Mouse (Mus musculus) urinary bladder, postnatal 36 days (tissue): Measurements from ENCODE around the gene Prkar2b.

Source experiments
- DNase-seq, 2 experiments: peaks; one replicate each; pipeline ENCODE4 v3.0.0; 2022; ENCODE audit warnings: low spot score in 2 of 2, mixed read lengths in 1 of 2

Gene Prkar2b

DNA sequence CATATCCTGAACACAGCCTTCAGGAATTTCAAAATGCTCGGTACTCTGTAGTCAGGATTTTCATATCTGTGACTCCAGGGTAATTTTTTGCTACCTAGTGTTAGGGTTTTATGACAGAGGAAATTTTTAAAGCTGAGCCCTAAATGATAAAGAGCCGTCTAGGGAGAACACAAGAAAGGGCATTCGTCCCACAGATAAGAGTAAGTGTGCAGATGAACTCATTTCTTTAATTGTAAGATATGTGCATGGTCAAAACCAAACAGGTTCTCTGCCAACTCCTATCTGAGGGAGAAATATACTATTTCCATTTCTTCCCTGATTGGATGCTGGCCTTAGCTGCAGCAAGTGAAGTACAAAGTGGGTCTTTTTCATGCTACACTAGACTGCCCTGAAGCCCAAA lies 137.0 kb downstream of the Prkar2b start:
- DNase-seq = no peak

DNA sequence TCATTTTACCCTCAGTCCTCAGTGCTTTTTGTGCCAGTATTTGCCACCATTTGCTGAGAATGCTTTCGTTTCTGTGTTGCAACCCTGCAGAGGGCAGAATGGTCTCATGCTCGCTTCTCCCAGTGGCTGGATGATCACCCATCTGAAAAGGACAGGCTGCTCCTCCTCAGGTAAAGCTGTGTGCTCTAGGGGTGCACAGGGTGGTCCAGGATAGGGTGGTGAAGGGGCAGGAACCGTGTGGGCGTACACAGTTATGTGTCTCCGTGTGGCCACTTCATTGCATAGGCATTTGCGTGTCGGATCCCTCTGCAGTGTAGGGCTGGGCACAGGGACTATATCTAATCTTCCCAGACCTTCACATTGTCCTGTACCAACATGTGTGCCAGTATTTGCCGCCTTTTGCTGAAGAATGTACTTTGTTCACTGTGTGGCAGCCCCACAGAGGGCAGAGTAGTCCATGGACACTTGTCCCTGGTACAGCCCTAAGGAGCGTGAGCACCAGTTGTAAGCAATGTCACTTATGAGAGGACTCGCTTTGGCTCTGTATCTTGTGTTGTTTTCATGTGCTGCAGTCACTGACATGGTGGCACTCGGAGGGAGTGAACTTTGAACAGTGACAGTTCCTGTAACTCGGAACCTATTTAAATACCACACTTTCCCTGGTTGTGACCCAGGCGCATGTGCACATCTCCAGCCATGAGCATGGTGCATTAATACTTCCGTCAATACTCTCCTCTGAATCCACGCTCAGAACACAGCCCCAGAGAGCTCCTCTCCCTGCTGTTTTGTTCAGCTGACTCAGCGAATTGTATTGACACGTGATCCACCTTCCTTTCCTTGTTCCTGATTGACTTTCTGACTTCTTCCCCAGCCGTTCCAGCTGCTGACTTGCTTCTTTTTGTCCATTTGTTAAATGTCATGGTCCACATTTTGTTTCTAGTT lies 140.4 kb downstream of the Prkar2b start:
- no peak for DNase-seq

DNA sequence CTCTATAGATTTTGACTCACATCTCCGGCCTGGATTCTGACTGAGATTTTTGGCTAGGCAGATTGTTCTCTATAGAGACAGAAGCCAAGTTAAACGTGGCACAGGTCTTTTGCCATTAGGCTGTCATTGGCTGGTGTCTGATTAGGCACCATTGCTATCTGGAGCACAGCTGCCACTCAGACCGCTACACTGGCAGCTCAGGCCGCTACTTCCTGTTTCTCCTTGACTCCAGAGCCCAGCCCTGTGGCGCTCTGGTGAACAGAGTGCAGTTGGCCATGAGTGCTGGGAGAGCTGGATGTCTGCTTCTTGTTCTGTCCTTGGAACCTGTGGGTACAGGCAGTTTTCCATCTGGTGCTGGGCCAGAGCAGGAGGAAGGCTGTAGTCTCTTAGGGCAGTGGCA lies 143.9 kb downstream of the Prkar2b start:
- peak in 1 of 2 experiments; percentile 17 for DNase-seq

DNA sequence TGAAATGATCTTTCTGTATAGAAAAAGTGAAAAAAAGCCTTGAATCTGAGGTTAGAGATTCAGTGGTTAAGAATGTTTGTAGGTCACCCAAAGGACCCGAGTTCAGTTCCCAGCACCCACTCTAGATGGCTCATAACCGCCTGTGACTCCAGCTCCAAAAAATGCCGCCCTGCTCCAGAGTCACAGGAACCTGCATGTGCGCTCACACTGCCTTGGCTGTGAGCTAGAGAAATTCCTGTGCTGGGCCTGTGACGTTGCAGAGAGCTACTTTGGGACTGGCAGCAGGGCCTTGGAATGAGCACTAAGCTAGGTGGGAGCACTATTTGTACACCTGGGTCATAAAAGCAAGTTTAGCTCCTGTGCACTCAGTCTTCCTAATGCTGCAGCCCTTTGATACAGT lies 144.4 kb downstream of the Prkar2b start:
- no peak for DNase-seq

DNA sequence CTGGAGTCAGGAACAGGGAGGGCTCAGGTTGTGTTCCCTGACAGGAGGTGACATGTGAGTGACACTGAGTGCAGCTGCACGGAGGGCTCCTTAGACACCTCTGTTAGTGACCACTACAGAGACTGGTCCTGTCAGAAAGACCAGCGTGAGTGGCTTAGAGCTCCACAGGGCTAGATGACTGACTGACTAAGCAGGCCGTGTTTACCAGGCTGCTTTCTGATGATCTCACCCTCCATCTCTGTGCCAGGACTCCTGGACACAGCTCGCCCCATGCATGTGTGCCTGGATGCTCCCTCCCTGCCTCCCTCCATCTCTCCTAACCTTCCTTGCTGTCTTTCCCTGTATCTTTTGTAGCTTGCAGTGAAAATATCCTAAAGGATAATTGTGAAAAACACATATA lies 147.5 kb downstream of the Prkar2b start:
- DNase-seq = peak in 1 of 2 experiments; percentile 17

DNA sequence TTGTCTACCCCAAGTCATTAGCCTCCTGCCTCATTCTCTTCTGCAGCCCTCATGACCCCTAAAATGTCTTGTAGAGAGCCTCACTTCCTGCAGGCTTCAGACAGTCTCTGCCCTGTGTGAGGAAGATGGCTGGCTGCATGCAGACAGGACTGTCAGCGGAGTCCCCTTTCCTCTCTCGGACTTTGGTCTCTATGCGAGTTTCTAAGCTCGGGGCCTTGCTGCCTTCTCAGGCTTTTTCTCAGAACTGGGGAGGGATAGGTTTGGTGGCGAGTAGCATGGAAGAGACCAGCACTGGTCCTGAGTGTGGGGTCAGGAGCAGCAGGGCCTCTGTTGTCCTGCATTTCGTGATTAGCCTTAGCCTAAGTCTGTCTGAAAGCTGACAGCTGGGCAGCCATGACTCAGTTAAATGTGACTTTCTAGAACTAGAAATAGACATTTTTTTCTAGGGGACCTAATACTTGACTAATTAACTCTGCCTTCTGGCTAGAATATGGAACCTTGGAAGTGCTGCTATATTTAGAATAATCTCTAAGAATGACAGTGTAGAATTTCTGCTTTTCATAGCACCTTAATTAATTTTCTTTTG lies 148.0 kb downstream of the Prkar2b start:
- no peak for DNase-seq
